Mouse (Mus musculus) cerebellum, adult 11 months (tissue): ENCODE data around the gene Snx19.

ENCODE experiments used
- DNase-seq: peaks from one replicate; pipeline ENCODE4 v3.0.0; 2022

The Snx19 gene

DNA sequence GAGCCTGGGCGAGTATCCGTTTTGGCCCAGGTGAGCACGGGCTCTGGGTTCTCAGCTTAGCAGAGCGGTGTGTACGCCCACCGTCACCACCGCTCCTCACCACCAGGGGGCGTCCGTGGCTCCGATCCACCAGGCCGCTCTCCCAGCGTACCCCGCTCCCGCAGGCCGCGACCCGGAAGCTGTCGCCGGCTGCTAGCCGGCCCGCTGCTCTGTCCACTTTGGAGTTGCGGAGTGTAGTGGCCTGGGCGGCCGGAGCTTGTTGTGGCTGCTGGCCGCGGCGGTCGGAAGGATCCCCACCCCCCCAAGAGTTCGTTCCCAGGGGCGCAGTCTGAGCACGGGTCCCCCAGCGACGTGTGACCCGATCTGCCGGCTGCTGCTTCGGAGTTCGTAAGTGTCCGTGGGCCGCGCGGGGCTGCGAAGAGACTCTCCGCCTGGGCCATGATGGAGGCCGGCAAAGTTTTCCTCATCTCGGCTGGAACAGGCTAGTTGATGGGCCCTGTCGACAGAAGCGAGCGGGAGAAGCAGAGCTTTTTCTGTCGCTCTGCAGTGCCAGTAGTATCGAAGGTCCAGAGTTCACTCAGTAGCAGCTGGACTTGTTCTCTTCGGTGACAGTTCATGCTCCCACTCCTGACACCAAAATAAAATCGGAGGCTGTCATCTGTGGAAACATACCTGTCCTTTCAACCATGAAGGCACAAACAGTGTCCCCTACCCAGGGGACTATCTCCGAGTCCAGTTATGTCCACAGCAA is at the start of gene Snx19:
Snx19 (plus strand) TSS at position 227 of the 751 bp plus-strand sequence.
- DNase-seq = peak; percentile 91

DNA sequence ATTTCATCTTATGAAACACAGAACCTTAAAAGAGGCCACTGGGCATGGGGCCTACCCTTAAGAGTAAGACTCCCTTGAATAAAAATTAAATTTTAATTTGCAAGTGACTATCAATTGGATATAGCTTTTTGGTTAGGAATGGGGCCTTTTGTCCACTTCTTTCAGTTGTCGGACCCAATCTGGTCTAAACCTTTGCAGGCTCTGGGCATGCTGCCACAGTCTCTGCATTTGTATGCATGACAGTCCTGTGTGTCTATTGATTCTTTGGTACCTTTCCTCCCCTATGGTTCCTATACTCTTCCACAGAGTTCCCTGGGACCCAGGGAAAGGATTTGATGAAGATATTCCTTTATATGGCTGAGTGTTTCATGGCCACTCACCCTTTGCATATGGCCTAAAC is 26.1 kb upstream of the Snx19 start:
- DNase-seq = no peak

DNA sequence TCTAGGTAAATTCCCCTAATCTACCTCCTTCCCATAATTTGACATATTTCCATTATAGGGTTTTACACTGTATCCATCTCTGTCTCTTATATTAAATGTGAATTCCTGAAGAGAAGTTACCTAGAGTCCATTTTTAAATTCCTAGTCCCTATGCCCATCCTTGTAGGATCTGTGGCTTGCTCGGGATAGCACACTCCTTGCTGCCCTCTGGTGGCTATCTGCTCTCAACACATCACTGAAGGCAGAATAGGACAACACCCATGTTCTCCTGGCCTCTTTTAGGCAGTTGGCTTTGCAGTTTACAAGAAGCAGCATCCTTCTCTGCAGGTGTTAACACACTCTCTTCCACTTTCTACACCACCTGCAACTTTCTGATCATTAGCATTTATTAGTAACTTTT is 4.0 kb upstream of the Snx19 start:
- DNase-seq = peak; percentile 47

DNA sequence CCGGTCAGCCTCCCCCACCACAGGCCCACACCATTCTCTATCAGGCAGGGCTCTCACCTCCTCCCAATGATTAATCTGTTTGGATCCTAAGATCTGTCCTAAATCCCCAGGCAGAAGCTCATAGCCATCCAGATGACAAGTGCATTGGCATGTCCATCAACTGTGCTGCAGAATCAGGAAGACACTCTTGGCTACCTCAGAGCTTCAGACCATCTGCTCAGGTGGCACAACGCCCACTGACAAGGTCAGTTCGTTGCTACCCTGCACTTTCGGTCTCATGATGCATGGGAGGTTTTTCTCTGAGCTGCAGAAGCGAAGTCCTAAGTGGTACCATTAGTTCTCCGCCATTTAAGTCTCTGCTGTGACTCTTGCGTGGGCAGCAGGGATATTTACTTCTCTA is 1.7 kb upstream of the Snx19 start:
- DNase-seq = peak; percentile 88

DNA sequence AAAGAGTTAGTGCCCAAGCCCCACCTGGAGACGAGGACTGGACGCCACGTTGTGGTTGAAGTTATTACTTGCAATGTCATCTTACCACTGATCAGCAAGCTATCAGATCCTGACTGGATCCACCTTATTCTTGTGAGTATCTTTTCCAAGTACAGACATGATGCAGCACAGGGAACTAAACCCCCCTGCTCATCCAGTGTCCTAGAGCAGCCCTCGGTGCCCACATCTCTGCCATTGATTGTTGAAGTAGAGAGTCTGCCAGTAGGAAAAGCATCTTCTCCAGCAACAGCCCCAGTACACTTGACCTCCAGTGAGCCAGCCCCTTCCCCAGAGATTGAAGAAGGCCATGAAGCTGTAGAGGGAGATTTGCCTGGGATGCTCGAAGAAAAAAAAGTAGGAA is 1.3 kb downstream of the Snx19 start:
- DNase-seq = no peak

DNA sequence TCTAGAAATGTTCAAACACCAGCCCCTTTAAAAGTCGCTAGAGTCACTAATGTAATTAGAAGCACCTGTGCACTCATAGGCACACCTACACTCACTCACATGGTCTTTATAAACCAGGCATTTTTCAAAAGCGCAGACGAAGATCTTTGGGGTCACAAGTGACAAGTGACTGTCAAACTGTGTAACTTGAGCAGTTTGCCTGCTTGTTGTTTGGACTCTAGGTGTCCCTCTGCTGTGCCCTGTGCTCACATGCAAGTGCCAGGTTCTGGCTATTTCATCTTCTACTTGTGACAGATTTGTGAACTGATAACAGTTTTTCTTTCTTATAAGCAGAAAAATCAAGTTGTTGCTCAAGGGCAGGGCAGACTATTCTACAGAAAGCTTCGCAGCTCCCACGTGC is 3.5 kb downstream of the Snx19 start:
- DNase-seq = no peak

DNA sequence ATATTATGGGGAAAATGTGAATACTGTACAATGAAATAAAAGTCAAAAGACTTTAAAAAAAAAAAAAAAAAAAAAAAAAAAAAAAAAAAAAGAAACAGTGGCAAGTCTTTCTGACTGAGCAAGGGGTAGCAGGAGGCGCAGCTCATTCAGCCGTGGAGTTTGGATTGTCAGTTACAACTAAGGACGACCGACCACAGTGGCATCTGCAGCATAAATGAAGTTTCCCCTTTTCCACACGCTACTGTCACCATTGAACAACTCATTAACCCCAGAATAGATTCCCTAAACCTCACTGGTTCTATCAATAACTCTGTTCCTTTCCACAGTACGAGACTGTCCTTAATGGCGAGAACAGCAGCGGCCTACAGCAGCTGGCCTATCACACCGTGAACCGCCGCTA is 5.0 kb downstream of the Snx19 start:
- DNase-seq = no peak

DNA sequence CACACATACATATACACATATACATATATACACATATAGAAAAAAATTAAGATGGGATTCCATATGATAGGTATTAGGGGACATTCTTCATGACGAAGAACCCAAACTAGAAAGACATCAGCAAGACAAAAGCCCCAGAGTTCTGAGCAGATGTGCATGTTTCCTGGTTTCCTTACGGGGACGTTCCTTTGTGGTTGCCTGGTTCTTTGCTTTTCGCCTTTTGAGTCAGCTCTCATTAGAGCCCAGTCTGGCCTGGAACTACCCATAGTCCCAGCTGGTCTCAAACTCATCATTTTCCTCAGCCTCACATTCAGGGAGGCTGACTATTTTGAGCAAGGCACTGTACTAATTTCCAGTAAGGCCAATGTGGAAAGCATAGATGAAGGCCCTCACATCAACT is 7.0 kb downstream of the Snx19 start:
- DNase-seq = no peak

DNA sequence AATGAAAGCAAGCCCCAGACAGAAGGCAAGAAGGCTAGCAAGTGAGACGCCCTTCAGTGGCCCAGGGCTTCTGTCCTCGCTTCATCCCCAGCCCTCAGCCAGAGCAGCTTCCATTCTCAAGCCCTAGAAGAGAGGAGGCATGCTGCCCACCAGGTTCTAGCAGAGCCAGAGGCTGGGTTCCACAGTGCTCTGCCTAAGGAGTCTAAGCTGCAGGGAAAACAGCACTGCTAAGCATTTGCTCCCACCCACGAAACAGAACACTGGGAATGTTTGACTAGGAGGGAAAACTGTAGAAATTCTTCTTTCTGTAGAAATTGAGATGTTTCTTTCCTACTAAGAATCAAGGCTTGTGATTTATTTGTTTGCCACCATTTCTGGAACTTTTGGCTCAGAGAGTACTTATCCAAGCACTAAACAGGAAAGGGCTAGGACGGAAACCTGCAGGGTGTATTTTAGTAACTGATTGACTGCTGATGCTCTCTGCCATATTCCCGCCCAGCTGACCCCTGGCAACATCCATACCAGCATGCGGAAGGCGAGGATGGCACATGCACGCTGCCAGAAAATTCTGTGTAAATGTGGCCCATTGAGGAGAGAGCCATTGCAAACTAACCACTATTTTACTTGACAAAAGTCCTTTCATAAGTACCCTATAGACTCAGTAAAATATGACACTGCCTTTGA is 9.1 kb downstream of the Snx19 start:
- no peak for DNase-seq

DNA sequence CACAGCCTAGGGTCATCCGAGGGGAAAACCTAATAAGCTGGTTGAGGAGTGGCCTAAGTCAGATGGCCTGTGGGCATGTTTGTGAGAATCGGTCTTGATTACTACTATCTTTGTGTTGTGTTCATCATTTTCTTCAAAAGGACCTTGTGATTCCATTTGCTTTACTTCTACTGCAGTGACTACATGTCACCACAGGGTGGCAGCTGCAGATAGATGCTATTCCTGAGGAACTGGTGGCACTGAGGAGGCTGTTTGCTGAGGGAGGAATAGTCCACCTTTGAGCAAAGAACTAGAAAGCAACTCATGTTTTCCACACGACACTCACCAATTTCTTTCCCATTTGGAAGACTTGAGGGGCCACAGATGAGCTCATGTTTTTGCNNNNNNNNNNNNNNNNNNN is 11.6 kb downstream of the Snx19 start:
- no peak for DNase-seq

DNA sequence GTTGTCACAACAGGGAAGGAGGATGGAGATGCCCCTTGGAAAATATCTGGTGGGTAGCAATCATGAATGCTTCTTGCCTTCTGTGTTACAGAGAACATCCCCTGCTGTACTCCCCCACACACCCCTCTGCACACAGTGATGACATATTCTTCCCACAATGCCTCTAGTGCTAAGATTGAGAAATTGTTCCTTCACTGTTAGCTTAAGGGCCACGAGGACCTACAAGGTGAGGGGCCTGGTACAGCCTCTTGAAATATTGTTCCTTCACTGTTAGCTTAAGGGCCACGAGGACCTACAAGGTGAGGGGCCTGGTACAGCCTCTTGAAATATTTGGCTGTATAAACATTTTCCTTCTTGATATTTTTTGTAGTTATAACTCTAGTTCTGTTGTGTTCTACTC is 14.9 kb downstream of the Snx19 start:
- DNase-seq = no peak

DNA sequence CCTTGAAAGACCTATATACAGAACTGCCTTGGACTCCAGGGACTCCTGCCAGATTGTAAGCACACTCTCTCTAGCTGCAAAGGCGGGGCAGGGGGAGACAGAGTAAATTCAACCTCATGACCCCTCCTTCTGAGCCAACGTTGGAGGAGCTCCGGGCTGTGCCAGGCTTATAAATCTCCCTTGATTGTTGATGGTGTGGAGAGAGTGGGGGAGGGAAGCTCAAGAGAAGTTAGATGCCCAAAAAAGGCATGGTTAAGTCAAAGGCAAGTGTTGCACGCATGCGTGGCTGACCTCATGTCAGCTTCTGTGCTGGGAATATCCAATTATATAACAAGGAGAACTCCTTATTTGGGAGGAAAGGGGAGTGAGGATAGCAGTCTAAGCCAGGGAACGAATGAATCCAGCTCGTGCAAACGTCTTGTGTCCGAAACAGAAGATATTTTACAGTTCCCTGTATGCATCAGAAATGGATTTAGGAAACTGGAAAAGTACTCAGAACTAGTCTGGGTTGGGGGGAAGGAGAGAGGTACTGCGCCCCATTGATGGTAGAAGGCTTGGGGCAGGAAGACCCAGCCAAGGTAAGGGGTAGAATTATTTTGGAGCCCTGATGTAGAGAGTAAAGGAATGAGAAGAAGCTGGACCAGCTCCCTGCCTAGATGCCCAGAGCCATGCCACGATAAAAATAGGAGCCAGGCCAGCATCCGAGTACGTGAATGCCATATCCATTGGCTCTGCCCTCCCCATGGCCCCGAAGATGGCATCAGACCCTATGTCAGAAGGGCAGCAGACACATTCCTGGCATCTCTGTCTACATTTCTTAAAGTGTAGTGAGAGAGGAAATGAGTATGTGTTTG is 18.6 kb downstream of the Snx19 start:
- no peak for DNase-seq

DNA sequence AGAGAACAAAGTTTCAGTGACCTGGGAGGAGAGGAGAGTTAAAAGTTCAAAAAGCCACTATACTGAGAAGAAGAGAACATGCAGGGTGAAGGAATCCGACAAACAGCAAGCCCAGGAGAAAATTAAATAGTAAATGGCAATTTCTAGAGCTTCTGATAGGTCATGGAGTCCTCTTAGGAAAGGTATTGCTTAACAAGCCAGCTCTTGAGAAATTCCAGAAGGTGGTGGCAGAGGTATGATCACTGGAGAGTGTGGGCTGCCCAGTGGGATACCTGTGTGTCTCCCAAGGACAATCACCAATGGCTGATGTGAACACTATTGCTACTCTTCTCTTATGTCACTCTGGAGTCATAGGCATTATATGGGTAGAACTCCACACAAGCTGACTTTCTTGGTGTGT is 19.2 kb downstream of the Snx19 start:
- DNase-seq = no peak

DNA sequence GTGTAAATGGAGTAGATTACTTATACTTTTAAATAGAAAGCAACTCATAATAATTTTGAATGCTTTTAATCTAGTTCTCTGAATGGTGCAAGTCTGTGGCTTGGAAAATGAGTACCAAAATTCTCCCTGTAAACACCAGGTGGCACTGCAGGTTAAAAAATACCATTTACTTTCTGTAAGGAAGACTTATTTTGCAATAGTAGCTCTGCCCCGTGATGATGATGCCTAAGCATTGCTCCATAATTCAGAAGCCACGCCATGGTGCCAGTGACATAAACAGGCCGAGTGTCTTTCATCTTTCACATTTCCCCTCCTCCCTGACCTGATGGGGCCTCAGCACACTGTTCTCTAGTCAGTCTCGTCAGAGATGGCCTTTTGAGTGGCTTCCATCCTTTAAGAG is 21.6 kb downstream of the Snx19 start:
- no peak for DNase-seq

DNA sequence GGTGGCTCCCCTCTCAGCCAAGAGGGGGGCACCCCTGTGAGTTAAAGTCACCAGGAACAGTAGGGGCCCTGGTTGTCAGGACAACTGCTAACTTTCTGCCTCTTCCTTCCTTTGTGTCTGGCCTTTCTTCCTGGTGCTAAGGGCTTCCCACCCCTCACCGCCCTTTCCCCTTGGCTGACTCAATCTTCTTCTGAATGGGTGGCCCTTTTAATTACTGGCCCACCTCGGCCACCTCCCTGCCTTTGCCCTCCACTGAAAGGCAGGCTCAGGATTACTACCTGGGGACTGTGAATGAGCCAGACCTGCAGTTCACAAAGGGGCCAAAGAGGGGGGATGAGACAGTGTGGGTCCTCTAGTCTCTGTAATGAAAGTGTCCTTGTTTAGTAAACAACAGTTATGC is 23.0 kb downstream of the Snx19 start:
- no peak for DNase-seq

DNA sequence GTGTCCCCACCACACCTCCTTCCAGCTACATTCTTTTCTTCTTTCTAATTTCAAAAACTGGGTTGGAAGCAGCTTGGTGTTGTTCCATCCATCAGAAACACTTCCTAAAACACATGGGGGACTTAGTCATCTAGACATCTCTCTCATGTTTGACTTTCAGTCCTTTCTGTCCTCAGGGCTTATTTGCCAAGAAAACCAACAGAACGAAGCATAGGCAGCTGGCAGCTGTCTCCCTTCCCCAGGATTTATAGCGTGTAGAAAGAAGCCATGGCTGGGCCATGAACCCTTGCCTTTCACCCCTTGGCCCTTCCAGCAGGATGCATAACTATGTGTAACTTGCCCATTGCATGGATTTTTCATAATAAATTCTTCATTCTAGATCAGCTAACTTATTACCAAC is 23.9 kb downstream of the Snx19 start:
- DNase-seq = no peak

DNA sequence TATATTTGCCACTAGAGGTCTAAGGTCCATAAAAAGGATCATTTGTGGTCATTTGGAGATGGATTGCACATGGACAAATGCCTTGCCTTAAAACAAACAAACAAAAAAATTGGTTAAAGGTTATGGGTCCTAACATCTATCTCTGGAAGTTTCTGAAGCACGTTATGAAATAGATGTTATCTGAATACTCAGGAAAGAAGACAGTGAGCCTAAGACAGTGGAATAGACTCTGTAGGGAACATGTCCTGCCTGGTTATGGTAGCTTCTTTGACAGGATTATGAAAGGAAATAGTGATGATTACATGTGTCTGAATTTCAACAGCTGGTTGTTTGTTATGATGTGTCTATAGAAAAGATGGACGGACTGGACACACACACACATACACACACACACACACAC is 27.6 kb downstream of the Snx19 start:
- DNase-seq = no peak

DNA sequence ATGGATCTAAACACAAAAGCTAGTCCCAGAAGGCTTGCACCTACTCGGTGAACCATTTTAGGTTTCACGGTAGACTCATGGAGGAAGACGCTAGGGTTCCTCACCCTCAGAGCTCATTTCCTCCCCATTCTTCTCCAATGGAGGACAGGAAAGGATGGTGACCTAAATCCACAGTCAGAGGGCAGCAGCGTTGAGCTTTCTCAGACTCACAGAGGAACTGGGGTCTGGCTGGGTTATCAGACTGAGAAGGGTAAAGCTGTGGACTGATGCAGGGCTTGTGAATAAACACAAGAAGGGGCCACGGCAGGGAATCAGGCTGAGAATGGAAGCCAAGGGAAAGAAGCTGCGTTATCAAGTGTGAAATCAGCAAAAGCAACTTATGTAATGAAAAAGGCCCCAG is 29.3 kb downstream of the Snx19 start:
- no peak for DNase-seq

DNA sequence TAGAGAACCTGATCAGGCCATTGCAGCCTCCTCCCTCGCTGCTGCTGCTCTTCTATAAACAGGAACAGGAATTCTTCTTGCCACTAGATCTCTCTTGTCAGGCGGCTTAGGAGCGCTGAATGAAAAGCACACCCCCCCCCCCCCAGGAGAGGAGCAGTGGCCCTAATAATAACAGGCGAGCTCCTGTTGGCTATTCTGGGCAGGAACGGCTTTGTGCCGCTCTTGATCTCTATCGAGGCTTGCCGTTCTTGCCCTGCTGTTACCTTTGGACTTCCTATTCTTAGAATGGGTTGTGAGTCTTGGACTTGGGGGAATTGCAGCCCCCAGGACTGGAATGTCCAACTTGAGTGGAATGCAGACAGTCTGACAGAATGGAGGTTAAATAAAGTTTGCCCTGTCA is 33.6 kb downstream of the Snx19 start:
- no peak for DNase-seq

DNA sequence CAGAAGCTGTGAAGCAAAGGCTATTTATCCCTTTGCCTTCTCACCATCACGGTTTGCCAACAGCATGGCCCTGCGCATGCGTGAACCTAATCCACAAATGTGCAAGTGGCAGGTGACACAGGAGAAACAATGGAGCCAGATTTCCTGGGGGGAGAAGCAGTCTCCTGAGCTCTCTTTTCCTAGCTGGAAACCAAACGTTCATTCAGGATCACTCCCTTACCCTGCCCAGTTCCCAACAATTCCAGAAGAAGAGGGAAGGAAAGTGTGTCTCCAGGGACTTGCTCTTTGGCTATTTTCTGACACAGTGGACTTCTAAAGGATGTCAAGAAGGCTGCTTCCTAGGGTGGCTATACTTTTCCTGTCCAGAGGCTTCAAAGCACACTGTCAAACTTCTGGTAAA is 37.8 kb downstream of the Snx19 start:
- DNase-seq = no peak

DNA sequence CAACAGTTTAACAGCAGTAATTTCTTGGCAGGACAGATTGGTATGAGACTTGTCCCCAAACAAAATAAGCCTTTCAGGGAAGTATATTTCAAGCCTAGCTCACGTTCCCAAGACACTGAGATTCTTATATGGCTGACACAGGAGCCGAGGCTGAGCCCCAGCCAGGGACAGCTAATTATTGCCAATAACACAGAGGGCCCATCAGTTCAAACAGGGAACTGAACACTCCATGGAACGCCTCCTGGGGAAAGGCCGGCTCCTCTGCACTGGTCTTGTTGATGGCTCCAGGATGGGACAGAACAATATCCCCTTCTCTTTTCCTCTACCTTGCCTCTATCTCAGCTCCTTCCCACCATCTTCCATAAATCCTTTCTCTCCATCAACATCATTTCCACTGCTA is 53.1 kb downstream of the Snx19 start:
- DNase-seq = no peak

DNA sequence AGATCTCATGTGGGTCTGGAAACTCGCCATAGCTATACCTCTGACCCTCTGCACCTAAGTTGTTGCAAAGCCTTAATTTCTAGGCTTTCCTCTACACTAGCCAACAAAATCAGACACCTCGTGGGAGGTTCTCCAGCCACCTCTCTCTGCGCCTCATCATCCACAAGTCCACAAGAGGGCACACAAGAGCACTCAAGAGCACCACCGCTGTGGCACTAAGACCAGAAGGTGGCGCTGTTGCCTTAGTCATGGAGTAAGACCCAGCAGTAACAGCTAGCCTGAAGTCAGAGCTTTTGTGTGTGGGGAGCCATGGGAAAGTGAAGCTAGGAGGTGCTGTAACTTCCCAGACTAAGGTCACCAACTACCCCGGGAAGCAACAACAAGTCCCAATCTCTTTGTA is 53.6 kb downstream of the Snx19 start:
- peak; percentile 86 for DNase-seq

DNA sequence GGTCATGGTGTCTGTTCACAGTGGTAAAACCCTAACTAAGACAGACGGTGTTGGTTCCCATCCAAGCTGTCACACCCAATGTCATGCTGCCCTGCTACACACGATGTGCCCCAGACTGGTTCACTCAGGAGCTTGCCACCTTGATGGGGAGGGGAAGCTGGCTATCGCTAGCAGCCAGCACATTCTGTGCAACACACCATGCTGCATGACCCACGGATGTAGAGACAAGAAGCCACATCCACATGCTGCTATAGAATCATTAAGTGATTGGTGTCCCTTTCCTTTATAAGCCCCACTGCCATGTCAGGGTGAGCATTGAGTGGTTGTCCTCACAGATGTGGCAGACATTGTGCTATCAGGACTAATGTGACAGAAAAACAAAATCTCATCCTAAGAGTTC is 55.2 kb downstream of the Snx19 start:
- DNase-seq = no peak

DNA sequence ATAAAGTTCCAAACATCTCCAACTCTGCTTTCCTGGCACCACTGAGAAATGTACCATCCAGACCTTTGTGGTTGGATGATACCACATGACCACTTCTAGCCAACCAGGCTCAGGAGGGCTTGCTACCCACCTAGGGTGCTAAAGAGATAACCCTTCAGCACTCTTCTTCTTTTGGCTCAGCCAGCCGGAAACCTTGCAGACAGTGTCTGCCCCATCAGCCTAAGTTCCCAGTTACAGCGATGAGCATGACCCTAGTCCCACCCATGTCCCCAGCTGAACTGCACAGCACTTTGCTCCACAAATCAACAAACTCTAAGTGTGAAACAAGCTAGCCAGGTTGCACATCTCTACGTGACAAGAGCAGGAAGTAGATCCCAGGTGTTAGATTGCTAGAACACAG is 57.3 kb downstream of the Snx19 start:
- DNase-seq = no peak
